Mouse (Mus musculus) limb, embryonic 12.5 days (tissue): Measurements from ENCODE around the gene Abhd18. TPM values are rescaled to one million over a fixed set of nuclear protein-coding genes. Genes with fewer than 3 reads are reported as not detected.

Source experiments
- ATAC-seq: fragments of 200-750 bp; cut with Nextera tagmentation; 2 replicates; pipeline ENCODE4 v1.8.0; 2017; ENCODE audit warnings: low read depth, moderate TSS enrichment; ENCODE audit not compliant: insufficient number of reproducible peaks, insufficient read depth, low FRiP score, low TSS enrichment
- H3K27ac ChIP-seq: fragments of 300-500 bp; sonication (generic); 2 replicates; pipeline ENCODE4 v1.5.1; 2016; ENCODE audit warnings: mild to moderate bottlenecking, moderate library complexity
- H3K27me3 ChIP-seq: fragments of 300-500 bp; sonication (generic); 2 replicates; pipeline ENCODE4 v1.6.1; 2016; ENCODE audit warnings: mild to moderate bottlenecking, moderate library complexity
- H3K36me3 ChIP-seq: fragments of 300-500 bp; sonication (generic); 2 replicates; pipeline ENCODE4 v1.6.1; 2016; ENCODE audit warnings: mild to moderate bottlenecking, moderate library complexity
- H3K4me1 ChIP-seq: fragments of 300-500 bp; sonication (generic); replicated peaks from 2 replicates; pipeline ENCODE4 v1.6.1; 2016
- H3K4me2 ChIP-seq: fragments of 300-500 bp; sonication (generic); 2 replicates; pipeline ENCODE4 v1.6.1; 2016; ENCODE audit warnings: mild to moderate bottlenecking, moderate library complexity
- H3K4me3 ChIP-seq: fragments of 300-500 bp; sonication (generic); replicated peaks from 2 replicates; pipeline ENCODE4 v1.5.1; 2016; ENCODE audit warnings: mild to moderate bottlenecking
- H3K9ac ChIP-seq: fragments of 300-500 bp; sonication (generic); replicated peaks from 2 replicates; pipeline ENCODE4 v1.6.1; 2016; ENCODE audit warnings: mild to moderate bottlenecking, moderate library complexity
- H3K9me3 ChIP-seq: fragments of 300-500 bp; sonication (generic); 2 replicates; pipeline ENCODE4 v1.6.1; 2016; ENCODE audit warnings: mild to moderate bottlenecking, moderate library complexity
- WGBS: fragments of 180-500 bp; shearing (Covaris S2); methylation state at CpG from one replicate; pipeline ENCODE4 v1.1.7; 2016; 5-methylcytosine and 5-hydroxymethylcytosine counted together
- polyA plus RNA-seq: library from polyadenylated mRNA; unstranded; fragments of >200 nt; fragmentation: Nextera tagmentation; extraction: Ambion mirVana; gene quantifications from 2 replicates; pipeline ENCODE4 v1.2.1, GENCODE M21; 2016

The Abhd18 gene
- polyA plus RNA-seq, 1 experiment from 2014 or later, result 11.3 TPM

- Histone ChIP-seq H3K36me3 (no peaks in the 10 kb centered on the region), H3K4me1 (peaks cover 6% of the 10 kb centered on the region; the same call in 1 of the 2 replicates), H3K27me3 (peaks cover 43% of the 10 kb centered on the region), H3K4me3 (peak overlapping the region; percentile 75), H3K9ac (no peak overlapping the region), H3K9me3 (0 out of 2 replicates have a peak, but pooled peaks cover 4% of the 10 kb centered on the region), H3K27ac (no peak overlapping the region), H3K4me2 (peak overlapping the region; percentile 98)
- WGBS, result 17% methylated on average over 7 of the region's 7 CpGs
- no peak for ATAC-seq
Measured at GRCm38 (mm10) chr3:40951365-40951764, 104.6 kb downstream of the Abhd18 start.

DNA sequence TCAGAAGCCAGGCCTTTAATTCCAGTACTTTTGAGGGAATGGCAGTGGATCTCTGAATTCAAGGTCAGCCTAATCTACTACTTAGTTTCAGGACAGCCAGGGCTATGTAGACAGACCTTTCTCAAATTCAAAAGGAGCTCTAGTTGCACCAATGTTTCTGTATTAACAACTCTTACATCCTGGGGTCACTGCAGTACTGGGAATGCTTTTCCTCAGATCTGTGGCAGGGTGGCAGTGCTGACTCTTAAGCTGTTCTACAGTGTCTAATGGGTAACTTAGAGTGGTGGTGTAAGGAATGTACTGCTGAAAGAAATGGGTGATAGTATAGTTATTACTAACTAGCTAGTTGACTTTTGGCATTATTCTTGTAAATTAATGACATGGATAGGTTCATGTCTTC lies 105.8 kb downstream of the Abhd18 start:
- Histone ChIP-seq H3K27ac (no peak overlapping the region), H3K4me1 (peaks cover 6% of the 10 kb centered on the region; the same call in 1 of the 2 replicates), H3K9me3 (0 out of 2 replicates have a peak, but pooled peaks cover 4% of the 10 kb centered on the region), H3K27me3 (peaks cover 42% of the 10 kb centered on the region), H3K9ac (no peak overlapping the region), H3K4me2 (no peak overlapping the region), H3K36me3 (no peaks in the 10 kb centered on the region), H3K4me3 (no peak overlapping the region)
- no peak for ATAC-seq

GRCm38 (mm10) chr3:40954792-40955191 lies 108.0 kb downstream of the Abhd18 start:
- WGBS, result 78% methylated on average over 1 of the region's 1 CpGs
- H3K9me3 ChIP-seq, result 0 out of 2 replicates have a peak, but pooled peaks cover 4% of the 10 kb centered on the region
- H3K27ac ChIP-seq, result no peak overlapping the region
- no peak overlapping the region for H3K4me2 ChIP-seq
- H3K9ac ChIP-seq, result no peak overlapping the region
- ATAC-seq, result no peak
- no peak overlapping the region for H3K4me3 ChIP-seq
- H3K27me3 ChIP-seq, result peaks cover 24% of the 10 kb centered on the region
- H3K4me1 ChIP-seq, result peaks cover 6% of the 10 kb centered on the region; the same call in 1 of the 2 replicates
- no peaks in the 10 kb centered on the region for H3K36me3 ChIP-seq

- Histone ChIP-seq H3K9ac (no peak overlapping the region), H3K4me3 (no peak overlapping the region), H3K4me1 (no peaks in the 10 kb centered on the region), H3K27me3 (no peaks in the 10 kb centered on the region), H3K4me2 (no peak overlapping the region), H3K36me3 (no peaks in the 10 kb centered on the region), H3K27ac (no peak overlapping the region), H3K9me3 (no peaks in the 10 kb centered on the region)
- no peak for ATAC-seq
Measured at GRCm38 (mm10) chr3:40958831-40959230, 112.1 kb downstream of the Abhd18 start.

GRCm38 (mm10) chr3:40980758-40981157 lies 134.0 kb downstream of the Abhd18 start:
- Histone ChIP-seq H3K36me3 (no peaks in the 10 kb centered on the region), H3K9me3 (no peaks in the 10 kb centered on the region), H3K27me3 (no peaks in the 10 kb centered on the region), H3K4me3 (no peak overlapping the region), H3K27ac (no peak overlapping the region), H3K4me1 (no peaks in the 10 kb centered on the region), H3K4me2 (no peak overlapping the region), H3K9ac (no peak overlapping the region)
- no peak for ATAC-seq

DNA sequence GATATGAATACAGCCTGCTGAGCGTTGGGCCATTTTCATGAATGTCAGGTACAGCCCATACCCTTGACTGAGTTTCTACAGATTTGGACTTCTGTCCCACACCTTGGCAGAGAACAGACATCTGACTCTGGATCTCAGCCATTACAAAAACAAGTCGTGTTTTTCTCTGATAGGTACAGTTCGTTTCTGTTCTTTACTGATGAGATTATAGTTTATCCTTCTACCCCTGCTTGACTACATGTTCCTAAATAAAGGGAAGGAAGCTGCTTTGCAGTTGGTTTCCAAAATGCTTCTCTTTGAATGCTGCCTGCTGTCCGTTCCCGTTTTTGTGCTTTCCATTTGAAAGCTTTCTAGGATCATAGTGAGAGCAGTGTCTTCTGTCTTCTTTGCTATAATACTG lies 140.8 kb downstream of the Abhd18 start:
- Histone ChIP-seq H3K27me3 (no peaks in the 10 kb centered on the region), H3K4me2 (no peak overlapping the region), H3K4me3 (no peak overlapping the region), H3K4me1 (0 out of 2 replicates have a peak, but pooled peaks cover 4% of the 10 kb centered on the region), H3K9me3 (no peaks in the 10 kb centered on the region), H3K36me3 (no peaks in the 10 kb centered on the region), H3K9ac (no peak overlapping the region), H3K27ac (no peak overlapping the region)
- ATAC-seq, result no peak
- WGBS, result 79% methylated on average over 5 of the region's 5 CpGs

Other genes with a start within 250 kb of the Abhd18 start
- 0.19 and 0.47 TPM in 2 replicates for gene Slc25a31, start 138.1 kb upstream of the Abhd18 start, polyA plus RNA-seq
- gene Hspa4l, start 102.5 kb upstream of the Abhd18 start, polyA plus RNA-seq, result 3.9 and 4.1 TPM in 2 replicates
- 68.8 and 74.5 TPM in 2 replicates for gene Plk4, start 47.0 kb upstream of the Abhd18 start, polyA plus RNA-seq
- 5.6 and 6.8 TPM in 2 replicates for gene Mfsd8, start 84 bp upstream of the Abhd18 start, polyA plus RNA-seq
- 0.14 and 0.23 TPM in 2 replicates for gene 1700034I23Rik, start 55.6 kb downstream of the Abhd18 start, polyA plus RNA-seq
- gene Larp1b, start 102.9 kb downstream of the Abhd18 start, polyA plus RNA-seq, result 0.85 and 1.1 TPM in 2 replicates
- 47.4 and 49.4 TPM in 2 replicates for gene Pgrmc2, start 236.1 kb downstream of the Abhd18 start, polyA plus RNA-seq